Comparison of ENCODE assay signal across 1 mouse cellular context in the genomic region with DNA sequence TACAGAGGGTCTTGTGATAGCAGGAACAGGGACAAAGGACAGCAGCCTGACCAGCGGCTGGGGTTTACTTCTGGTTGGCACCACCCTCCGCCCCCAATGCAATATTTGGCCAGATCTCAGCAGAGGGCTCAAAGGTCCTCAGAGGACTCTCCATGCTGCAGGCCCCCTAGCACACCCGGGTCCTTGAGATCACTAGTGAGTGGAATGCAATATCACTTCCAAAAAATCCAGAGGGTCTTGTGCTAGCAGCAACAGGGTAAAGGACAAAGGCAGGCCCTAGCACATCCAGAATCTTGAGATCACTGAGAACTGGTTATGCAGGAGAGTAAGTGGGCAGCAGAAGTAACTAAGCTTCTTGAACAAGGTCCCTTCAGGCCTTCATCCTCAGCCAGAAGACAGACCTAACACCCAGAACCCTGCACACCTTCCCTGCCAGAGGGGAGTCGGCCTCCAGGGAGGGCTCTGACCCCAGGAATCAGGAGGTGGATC. TPM values are rescaled to one million over a fixed set of nuclear protein-coding genes. Genes with fewer than 3 reads are reported as not detected.
"Had no signal": no experiment of that assay in that cellular context is flagged by ENCODE, and none has a peak within 500 bp of the region (broad histone marks: within the 10 kb centered on the region; RNA-seq: fewer than 3 reads in every experiment).

No protein-coding gene starts in this region.

RNA-seq across cellular contexts. Expression of a gene that starts 16.0 kb away (rescaled TPM):
- polyA plus RNA-seq: small intestine, adult 2 months had no signal
